Mouse (Mus musculus) frontal cortex, adult (tissue): Measurements from ENCODE around the gene Pla2g6.

Source experiments
- ATAC-seq: cut with Nextera tagmentation; 2 replicates; pipeline ENCODE4 v1.9.2; 2017; ENCODE audit warnings: mild to moderate bottlenecking, moderate library complexity, mixed read lengths; ENCODE audit not compliant: low TSS enrichment

The Pla2g6 gene

DNA sequence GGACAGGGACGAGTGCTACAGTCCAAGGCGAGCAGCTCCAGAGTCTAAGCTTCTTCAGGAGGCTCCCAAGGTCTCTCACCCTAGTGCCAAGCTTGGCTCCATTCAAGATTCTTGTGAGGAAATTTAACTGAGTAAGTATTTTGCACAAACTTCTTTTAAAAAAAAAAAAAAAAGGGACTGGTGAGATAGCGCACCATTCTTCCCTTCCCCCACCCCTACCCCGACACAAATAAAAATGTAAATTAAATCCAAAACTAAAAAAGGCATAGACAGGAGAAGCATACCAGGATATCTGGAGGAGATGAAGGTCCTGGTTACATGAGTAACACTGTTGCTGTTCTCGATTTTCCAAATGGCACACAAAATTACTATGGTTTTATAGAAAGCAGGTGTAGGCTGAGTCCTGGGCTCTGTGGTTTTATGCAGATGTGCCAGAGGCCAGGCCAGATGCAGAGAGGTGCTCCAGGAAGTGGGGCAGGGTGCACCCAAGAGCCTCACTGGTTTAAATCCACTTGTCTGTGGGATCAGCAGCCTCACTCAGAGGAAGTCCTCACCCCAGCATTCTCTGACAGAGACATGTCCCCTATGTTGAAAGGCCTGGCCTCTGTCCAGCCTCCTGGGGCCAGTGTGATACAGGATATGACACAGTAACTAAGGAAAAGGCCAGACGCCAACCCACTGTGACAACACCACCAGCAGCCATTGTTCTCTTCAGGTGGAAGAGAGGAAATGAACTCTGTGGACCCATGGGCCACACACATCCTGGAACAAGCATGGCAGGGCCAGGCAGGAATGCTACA lies 5.0 kb downstream of the Pla2g6 start:
- ATAC-seq = no peak

DNA sequence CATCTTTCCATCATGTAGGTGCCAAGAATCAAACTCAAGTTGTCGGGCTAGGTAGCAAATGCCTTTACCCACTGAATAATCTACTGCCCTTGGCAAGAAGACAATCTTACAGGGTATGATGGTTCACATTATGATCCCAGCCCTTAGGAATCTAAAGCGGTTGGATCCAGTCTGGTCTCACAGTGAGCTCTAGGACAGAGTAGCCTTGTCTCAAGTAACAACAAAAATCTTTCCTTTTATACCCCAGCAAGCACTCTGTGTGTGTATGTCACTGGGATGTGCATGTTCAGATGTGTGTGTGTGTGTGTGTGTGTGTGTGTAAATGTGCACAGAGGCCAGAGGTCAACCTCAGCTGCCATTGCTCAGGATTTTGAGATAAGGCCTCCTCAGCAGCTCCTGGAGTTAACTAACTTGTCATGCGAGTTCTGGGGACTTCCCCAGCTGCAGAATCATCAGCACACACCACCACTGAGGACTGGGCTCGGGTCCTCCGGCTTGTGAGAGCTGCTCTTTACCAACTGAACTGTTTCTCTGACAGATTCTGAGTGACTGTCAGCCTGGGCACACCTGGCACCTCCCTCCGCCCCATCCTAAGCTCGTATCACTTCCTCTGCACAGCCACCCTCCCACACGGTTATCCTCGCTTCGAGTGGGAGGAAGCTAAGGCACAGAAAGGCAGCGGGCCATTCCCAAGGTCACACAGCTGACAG lies 5.8 kb downstream of the Pla2g6 start:
- no peak for ATAC-seq

DNA sequence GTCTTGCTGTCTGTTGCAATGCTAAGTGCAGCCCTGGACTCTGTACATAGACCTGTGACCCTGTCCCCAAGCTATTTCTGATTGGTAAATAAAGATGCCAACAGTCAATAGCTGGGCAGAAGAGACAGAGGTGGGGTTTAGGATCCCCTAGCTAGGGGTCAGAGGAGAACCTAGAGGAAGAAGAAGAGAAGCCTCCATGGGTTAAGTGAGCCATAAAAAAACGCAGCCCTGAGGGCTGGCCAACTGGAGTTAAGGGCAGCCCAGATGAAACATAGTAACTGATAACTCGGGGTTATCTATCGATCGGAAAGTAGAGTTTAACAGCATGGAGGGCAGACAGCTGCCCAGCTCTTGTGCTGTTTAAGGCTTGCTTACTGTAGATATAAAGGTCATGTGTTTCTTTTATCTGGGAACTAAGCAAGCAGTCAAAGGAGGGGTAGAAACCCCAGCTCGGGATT lies 6.4 kb downstream of the Pla2g6 start:
- ATAC-seq = no peak

DNA sequence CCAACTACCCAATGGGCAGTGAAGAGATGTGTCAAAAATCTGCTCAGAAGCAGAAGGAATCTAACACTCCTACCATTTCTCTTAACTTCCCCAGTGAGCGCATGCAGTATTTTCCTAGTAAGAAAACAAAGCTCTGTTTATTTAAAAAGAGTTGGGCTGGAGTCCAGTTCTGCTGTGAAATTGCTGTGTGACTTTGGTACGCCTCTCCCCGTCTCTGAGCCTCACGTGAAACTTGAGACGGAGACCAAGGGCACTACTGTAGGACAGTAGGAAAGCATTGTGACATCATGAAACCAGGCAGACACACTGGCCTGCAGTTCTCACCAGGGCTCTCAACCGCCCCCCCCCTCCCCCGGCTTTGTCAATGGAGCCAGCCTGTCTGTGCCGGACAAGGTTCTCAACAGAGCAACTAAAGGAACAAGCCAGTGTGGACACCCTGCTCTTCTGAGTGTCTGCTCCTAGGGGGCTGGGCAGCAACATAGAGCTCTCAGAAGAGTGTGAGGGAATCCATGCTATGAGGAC lies 14.3 kb downstream of the Pla2g6 start:
- no peak for ATAC-seq

GRCm38 (mm10) chr15:79307861-79308260 lies 20.3 kb downstream of the Pla2g6 start:
- ATAC-seq = no peak

GRCm38 (mm10) chr15:79306043-79306637 lies 22.1 kb downstream of the Pla2g6 start:
- ATAC-seq = peak; percentile 52; the same call in 1 of the 2 replicates

DNA sequence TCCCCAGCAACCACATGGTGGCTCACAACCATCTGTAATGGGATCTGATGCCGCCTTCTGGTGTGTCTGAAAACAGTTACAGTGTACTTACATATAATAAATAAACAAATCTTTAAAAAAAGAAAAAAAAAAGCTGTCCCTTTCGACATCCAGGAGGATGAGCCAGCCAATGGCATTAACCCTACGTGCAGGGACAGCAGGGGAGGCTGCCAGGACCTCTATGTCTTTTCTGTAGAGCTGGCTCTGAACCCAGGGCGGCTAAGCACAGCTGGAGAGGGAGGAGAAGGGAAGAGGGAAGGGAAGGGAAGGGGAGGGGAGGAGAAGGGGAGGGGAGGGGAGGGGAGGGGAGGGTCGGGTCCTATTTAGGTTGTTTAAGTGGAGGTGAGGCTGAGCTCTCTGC lies 23.4 kb downstream of the Pla2g6 start:
- no peak for ATAC-seq

- ATAC-seq = no peak
Observed at GRCm38 (mm10) chr15:79303725-79304124, 24.5 kb downstream of the Pla2g6 start.

DNA sequence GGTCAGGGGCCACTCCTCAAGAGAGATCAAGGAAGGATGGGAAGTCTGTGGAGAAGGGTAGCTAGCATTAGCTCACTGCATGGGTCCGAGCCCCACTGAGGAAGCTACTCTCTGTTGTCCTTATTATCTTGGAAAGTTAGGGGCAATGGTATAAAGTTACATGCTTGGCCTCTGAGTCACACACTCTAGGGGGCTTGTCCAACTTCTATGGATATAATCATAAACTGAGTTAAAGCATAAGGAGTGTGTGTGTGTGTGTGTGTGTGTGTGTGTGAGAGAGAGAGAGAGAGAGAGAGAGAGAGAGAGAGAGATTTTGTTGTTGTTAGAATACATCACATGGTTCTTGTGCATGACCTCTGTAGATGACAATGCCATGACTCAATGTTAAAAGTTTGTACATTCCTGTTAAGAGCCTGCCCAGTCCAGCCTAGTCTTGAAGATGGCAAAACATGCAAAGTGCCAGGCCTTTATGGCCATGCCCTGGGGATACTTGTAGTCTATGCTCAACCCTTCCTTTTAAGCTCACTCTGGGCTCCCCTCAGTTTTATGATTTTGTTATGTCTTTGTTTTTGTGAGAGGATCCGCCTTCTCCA lies 28.5 kb downstream of the Pla2g6 start:
- ATAC-seq = no peak

DNA sequence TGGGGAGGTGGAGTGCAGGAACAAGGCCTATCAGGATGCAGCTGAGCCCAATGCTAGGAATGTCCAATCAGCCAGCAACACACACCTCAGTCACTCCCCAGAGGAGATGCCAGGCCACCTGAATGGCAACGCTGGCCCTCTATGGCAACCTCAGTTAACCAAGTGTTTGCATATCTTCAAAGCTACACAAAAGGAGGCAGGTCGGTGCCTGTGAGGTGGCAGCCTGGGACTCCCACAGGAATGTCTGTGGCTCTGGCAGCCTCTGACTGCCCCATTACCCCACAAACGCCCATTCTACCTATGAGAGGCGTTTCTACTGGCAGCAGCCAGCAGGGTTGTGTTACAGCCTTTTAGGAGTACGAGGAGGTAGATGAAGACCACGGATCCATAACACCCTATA lies 29.6 kb downstream of the Pla2g6 start:
- ATAC-seq = no peak

DNA sequence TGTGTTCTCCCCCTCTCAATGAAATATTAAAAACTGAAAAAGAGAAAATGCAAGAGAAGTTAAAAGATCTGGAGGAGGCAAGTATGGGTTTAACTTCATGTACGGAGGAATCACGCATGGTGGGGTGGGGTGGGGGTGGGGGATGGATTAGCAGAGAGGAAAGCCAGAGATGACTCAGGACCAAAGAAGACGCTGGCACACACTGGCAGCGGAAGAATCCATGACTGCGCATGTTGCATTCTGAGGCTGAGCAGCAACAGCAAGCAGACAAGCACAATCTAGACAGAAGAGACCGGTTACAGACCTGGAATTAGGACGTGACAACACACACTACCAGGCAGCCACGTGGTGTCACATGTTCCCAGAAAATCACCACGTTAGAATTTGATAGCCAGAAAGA lies 35.4 kb downstream of the Pla2g6 start:
- ATAC-seq = peak; percentile 57; the same call in 1 of the 2 replicates

- no peak for ATAC-seq
Observed at GRCm38 (mm10) chr15:79290340-79290739, 37.9 kb downstream of the Pla2g6 start.

- no peak for ATAC-seq
Observed at GRCm38 (mm10) chr15:79289441-79289840, 38.7 kb downstream of the Pla2g6 start.

DNA sequence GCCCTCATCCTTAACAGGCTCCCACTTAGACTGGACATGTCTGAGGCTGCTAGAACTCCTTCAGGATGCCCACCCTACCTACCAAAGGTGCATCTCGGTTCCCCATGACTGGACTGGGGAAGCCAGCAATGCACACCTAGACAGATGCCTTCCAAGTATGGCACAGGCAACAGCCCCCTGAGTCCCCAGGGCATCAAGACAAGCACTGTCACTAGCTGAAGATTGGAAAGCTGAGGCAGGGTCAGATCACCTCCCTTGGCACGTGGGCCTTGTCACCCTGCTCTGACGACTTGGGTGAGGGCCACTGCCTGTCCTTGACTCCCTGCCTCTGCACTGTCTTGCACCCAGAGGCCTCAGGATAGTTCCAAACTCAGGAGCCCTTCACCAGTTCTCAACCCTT lies 39.8 kb downstream of the Pla2g6 start:
- ATAC-seq = no peak

GRCm38 (mm10) chr15:79287091-79287490 lies 41.1 kb downstream of the Pla2g6 start:
- ATAC-seq = no peak

- ATAC-seq = no peak
Observed at GRCm38 (mm10) chr15:79286141-79286540, 42.0 kb downstream of the Pla2g6 start.

GRCm38 (mm10) chr15:79285399-79285798 lies 42.8 kb downstream of the Pla2g6 start, which contains the start of gene Baiap2l2:
Baiap2l2 (minus strand) TSS chr15:79285537.
- ATAC-seq = no peak

DNA sequence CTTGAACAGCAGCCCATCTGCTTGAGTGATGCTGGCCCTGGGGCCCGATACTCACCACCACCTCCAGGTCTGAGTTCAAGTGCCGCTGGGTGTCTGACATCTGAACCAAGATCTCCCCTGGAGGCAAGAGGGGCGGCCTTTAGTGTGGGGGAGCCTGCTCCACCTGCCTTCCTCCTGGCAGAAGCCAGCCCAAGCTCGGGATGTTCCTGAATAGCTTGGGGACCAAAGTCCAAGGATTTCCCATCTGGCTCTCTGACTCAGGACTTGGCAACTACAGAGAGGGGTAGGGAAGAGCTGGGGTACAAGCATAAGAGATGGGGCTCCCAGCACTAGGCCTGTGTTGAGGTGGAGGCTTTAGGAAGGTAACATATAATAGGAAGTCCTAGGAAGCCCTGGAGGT lies 44.8 kb downstream of the Pla2g6 start:
- ATAC-seq = no peak

DNA sequence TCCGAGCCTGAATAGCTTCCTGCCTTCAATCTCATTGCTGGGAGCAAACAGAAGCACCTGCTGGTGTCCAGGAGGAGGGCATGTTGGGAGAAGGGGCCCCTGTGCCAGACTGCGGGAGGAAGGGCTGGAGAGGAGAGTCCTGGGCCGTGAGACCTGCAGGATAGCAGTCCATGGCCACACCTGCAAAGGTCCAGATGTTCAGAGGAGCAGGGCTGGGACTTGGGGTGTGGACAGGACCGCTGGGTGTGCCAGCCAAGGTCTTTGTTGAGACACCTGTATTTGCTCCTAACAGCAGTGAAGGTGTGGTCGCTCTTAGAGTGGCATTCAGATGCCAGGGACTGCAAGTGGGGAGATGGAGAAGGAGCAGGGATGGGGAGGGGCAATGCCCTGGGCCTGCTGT lies 45.8 kb downstream of the Pla2g6 start:
- ATAC-seq = no peak

DNA sequence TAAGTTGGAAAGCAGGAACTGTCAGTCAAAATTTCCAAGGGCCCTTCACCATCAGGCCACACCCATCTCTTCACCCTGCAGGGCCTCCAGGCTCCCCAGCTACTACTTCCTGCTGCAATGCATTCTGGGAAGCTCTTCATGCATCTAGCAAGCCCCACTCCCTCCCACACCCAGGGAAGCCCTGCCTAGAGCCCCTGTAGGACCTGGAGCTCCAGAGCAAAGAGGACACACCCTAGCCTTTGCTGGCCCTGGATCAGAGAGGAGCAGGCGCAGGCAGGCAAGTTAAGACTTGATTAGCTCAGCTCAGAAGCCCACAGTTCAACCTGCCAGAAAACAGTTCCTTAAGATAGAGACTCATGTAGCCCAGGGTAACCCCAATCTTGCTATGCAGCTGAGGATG lies 46.8 kb downstream of the Pla2g6 start:
- no peak for ATAC-seq

GRCm38 (mm10) chr15:79280850-79281249 lies 47.3 kb downstream of the Pla2g6 start:
- ATAC-seq = no peak

DNA sequence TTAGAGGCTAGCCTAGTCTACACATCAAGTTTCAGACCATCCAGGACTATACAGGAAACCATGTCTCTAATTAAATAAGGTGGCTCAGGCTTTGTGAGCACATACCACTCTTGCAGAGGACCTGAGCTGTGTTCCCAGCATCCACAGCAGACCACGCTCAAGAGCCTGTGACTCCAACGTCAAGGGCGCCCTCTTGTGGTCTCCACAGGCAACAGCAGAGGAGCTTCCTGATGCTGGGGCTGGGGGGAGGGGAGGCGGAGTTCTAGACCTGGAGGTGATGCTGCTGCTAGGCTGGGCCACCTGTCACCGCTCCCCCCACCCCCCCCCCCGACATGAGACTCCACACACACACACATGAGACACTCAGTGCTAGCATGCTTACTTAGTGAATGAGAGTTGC lies 48.0 kb downstream of the Pla2g6 start:
- no peak for ATAC-seq
